ENCODE assay signal across 8 mouse cellular contexts in genomic region chr19:25407185-25407886, GRCm38 (mm10).
DNase-seq lines count a peak whose midpoint lies in the region; ATAC-seq and TF ChIP-seq lines count a peak whose summit lies in the region.

No protein-coding gene starts in this region.

- no peak for TF ChIP-seq POLR2A in ES-Bruce4 (IDR thresholded peaks at IDR 0.05; ENCODE audit: insufficient read depth, low read length)

- peaks cover 1% of the 10 kb centered on the region for H3K4me1 ChIP-seq in ES-Bruce4 (ENCODE audit: control insufficient read depth, insufficient read depth, low read length)
- no peaks in the 10 kb centered on the region for H3K4me1 ChIP-seq in liver, embryonic 15.5 days (replicated peaks)

- no peak overlapping the region for H3K27ac ChIP-seq in ES-Bruce4 (ENCODE audit: insufficient read depth, low read length)
- peak overlapping the region; percentile 62 for H3K27ac ChIP-seq in liver, embryonic 15.5 days (replicated peaks)

- TF ChIP-seq CTCF in ES-Bruce4 (IDR thresholded peaks at IDR 0.05; ENCODE audit: low read depth, low read length), result no peak
- no peak for TF ChIP-seq CTCF in Patski (IDR thresholded peaks at IDR 0.05)

- DNase-seq in Patski (ENCODE audit: low read depth, low spot score), result no peak
- peak; percentile 39 for DNase-seq in heart, postnatal 4 days
- DNase-seq in cerebellum, postnatal 25 days, result no peak
- DNase-seq in spleen, postnatal 10 days (ENCODE audit: low spot score in 2 of 2), result no peak
- no peak for DNase-seq in gastrocnemius, adult 18-20 months (ENCODE audit: low spot score)
- no peak for DNase-seq in layer of hippocampus, adult 8-10 months (ENCODE audit: low spot score in 2 of 2)

- POLR2A ChIA-PET in Patski (lab: Charles Lee), result interaction anchor here (0.7 to 1.3 kb wide), 2 partner anchors 10 to 26 kb away, joined by 3 to 5 read pairs; no protein-coding TSS in a partner anchor

- peak overlapping the region; percentile 53 for H3K4me2 ChIP-seq in liver, embryonic 15.5 days

- no peaks in the 10 kb centered on the region for H3K9me3 ChIP-seq in ES-Bruce4 (replicated peaks; ENCODE audit: control insufficient read depth, insufficient read depth, low read length, poor library complexity, severe bottlenecking)
- H3K9me3 ChIP-seq in liver, embryonic 15.5 days (replicated peaks), result no peaks in the 10 kb centered on the region

- no peaks in the 10 kb centered on the region for H3K36me3 ChIP-seq in ES-Bruce4 (ENCODE audit: control insufficient read depth, insufficient read depth, low read length, poor library complexity, severe bottlenecking)
- H3K36me3 ChIP-seq in liver, embryonic 15.5 days (replicated peaks), result peaks cover 10% of the 10 kb centered on the region; the same call in 1 of the 2 replicates

- peak overlapping the region; percentile 39 for H3K9ac ChIP-seq in ES-Bruce4 (ENCODE audit: low read depth, poor library complexity, severe bottlenecking)
- no peak overlapping the region for H3K9ac ChIP-seq in liver, embryonic 15.5 days

- no peaks in the 10 kb centered on the region for H3K27me3 ChIP-seq in ES-Bruce4 (ENCODE audit: control insufficient read depth, insufficient read depth, low read length, poor library complexity, severe bottlenecking)
- no peaks in the 10 kb centered on the region for H3K27me3 ChIP-seq in Patski
- peaks cover 30% of the 10 kb centered on the region for H3K27me3 ChIP-seq in liver, embryonic 15.5 days

- peak; percentile 49 for ATAC-seq in Patski
- ATAC-seq in liver, embryonic 15.5 days (ENCODE audit: insufficient read depth), result no peak

- TF ChIP-seq EP300 in ES-Bruce4 (IDR thresholded peaks at IDR 0.05; ENCODE audit: insufficient read depth, low read depth, low read length), result no peak

- CTCF ChIA-PET in Patski (lab: Charles Lee), result interaction anchor here (0.7 to 1.6 kb wide), 9 partner anchors 22 to 81 kb away, joined by 3 to 6 read pairs (median 3); no protein-coding TSS in a partner anchor

- H3K4me3 ChIP-seq in ES-Bruce4 (ENCODE audit: low read depth, low read length), result peak overlapping the region; percentile 50
- peak overlapping the region; percentile 44 for H3K4me3 ChIP-seq in liver, embryonic 15.5 days (replicated peaks)

- WGBS in liver, embryonic 15.5 days (ENCODE audit: insufficient replicate concordance), result 9% methylated on average over 10 of the region's 10 CpGs

- in situ Hi-C loops in Patski (cut with MboI; ENCODE audit: low pct_unique_long_range_greater_than_20kb), result no loop called here
